Mouse (Mus musculus) lung, postnatal 0 days (tissue): ENCODE results near the gene Supt5. TPM values are rescaled to one million over a fixed set of nuclear protein-coding genes. Genes with fewer than 3 reads are reported as not detected.

Source experiments
- ATAC-seq: fragments of 200-750 bp; cut with Nextera tagmentation; 2 replicates; pipeline ENCODE4 v1.8.0; 2017; ENCODE audit warnings: moderate library complexity
- DNase-seq: peaks from one replicate; pipeline ENCODE4 v3.0.0-alpha.2; 2016; ENCODE audit warnings: low spot score
- H3K27ac ChIP-seq: fragments of 300-500 bp; sonication (generic); 2 replicates; pipeline ENCODE4 v1.5.1; 2014; ENCODE audit warnings: antibody characterized with exemption, mild to moderate bottlenecking, low read length, mixed read lengths
- H3K27me3 ChIP-seq: fragments of 300-500 bp; sonication (generic); replicated peaks from 2 replicates; pipeline ENCODE4 v1.6.1; 2014; ENCODE audit warnings: low read length, mixed read lengths; ENCODE audit not compliant: insufficient read depth
- H3K36me3 ChIP-seq: fragments of 300-500 bp; sonication (generic); 2 replicates; pipeline ENCODE4 v1.6.1; 2014; ENCODE audit warnings: low read length, mixed read lengths; ENCODE audit not compliant: insufficient read depth
- H3K4me1 ChIP-seq: fragments of 300-500 bp; sonication (generic); 2 replicates; pipeline ENCODE4 v1.6.1; 2014; ENCODE audit warnings: antibody characterized with exemption, low read depth, low read length, mixed read lengths; ENCODE audit not compliant: insufficient read depth
- H3K4me2 ChIP-seq: fragments of 300-500 bp; sonication (generic); replicated peaks from 2 replicates; pipeline ENCODE4 v1.6.1; 2014; ENCODE audit warnings: low read depth, mild to moderate bottlenecking, low read length, moderate library complexity, mixed read lengths
- H3K4me3 ChIP-seq: fragments of 300-500 bp; sonication (generic); 2 replicates; pipeline ENCODE4 v1.5.1; 2014; ENCODE audit warnings: low read depth, low read length
- H3K9ac ChIP-seq: fragments of 300-500 bp; sonication (generic); replicated peaks from 2 replicates; pipeline ENCODE4 v1.6.1; 2014; ENCODE audit warnings: low read depth, mild to moderate bottlenecking
- H3K9me3 ChIP-seq: fragments of 300-500 bp; sonication (generic); 2 replicates; pipeline ENCODE4 v1.6.1; 2016; ENCODE audit warnings: low read length, mixed read lengths
- CTCF ChIP-seq: IDR thresholded peaks from 2 replicates; pipeline ENCODE4 v1.5.1; 2016; ENCODE audit warnings: antibody characterized with exemption, mild to moderate bottlenecking
- EP300 ChIP-seq: IDR thresholded peaks from 2 replicates; pipeline ENCODE4 v1.6.1; 2016; ENCODE audit warnings: antibody characterized with exemption, mild to moderate bottlenecking, control low read depth
- WGBS: fragments of 180-500 bp; shearing (Covaris S2); extraction: QIAGEN DNeasy Blood & Tissue Kit; methylation state at CpG from one replicate; pipeline ENCODE4 v1.1.7; 2014; 5-methylcytosine and 5-hydroxymethylcytosine counted together
- polyA plus RNA-seq: library from polyadenylated mRNA; unstranded; fragments of >200 nt; fragmentation: Nextera tagmentation; extraction: Ambion mirVana; gene quantifications from 2 replicates; pipeline ENCODE4 v1.2.1, GENCODE M21; 2015

Gene Supt5
- polyA plus RNA-seq, 1 experiment from 2014 or later: 39.7 TPM

DNA sequence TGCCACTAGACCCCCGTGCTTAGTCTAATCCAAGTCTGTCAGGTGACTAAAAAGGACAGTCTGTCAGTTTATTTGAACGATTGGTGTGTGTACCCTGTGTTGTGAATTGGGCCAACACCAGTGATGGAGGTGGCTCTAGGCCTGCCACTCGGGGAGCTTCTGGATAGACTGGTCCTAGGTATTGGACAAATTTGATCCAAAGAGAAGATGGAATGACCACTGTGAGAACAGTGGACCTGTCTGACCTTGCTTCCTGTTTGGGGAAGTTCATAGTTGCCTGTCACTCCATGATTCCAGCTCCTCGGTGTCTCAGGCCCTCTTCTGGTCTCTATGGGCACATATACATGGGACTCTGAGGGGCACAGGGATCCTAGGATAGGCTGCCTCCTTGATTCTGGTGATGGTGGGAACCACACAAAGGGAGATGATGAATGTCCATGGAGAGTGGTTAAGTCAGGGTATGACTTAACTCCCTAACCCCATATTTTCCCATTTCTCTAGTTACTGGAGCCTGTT lies 13.2 kb upstream of the Supt5 start:
- 18% methylated on average over 4 of the region's 4 CpGs for WGBS
- Histone ChIP-seq H3K27ac (no peak overlapping the region), H3K4me2 (peak overlapping the region; percentile 89), H3K9ac (peak overlapping the region; percentile 96), H3K4me3 (peak overlapping the region; percentile 88), H3K36me3 (0 out of 2 replicates have a peak, but pooled peaks cover 6% of the 10 kb centered on the region), H3K9me3 (no peaks in the 10 kb centered on the region), H3K4me1 (peaks cover 13% of the 10 kb centered on the region), H3K27me3 (no peaks in the 10 kb centered on the region)
- ATAC-seq (no peak), DNase-seq (no peak)
- TF ChIP-seq EP300: no peak
- TF ChIP-seq CTCF: peak; percentile 23

- H3K27me3 ChIP-seq: no peaks in the 10 kb centered on the region
- peak within 1 kb of the TSS; percentile 96 for H3K9ac ChIP-seq
- H3K4me2 ChIP-seq: peak within 1 kb of the TSS; percentile 89
- peak; percentile 97 for ATAC-seq
- H3K27ac ChIP-seq: peak within 1 kb of the TSS; percentile 90
- WGBS: 1% methylated on average over 44 of the region's 50 CpGs
- DNase-seq: peak; percentile 99
- peak within 1 kb of the TSS; percentile 88 for H3K4me3 ChIP-seq
- TF ChIP-seq CTCF (no peak), EP300 (no peak)
- 0 out of 2 replicates have a peak, but pooled peaks cover 6% of the 10 kb centered on the region for H3K36me3 ChIP-seq
- H3K9me3 ChIP-seq: no peaks in the 10 kb centered on the region
- peaks cover 12% of the 10 kb centered on the region; the same call in 1 of the 2 replicates for H3K4me1 ChIP-seq
Observed at GRCm38 (mm10) chr7:28350155-28350883, 11.8 kb upstream of the Supt5 start, which contains the start of gene Rps16. Gene Rps16 (plus strand): TSS chr7:28350652.

- 78% methylated on average over 7 of the region's 7 CpGs for WGBS
- ATAC-seq (no peak), DNase-seq (no peak)
- Histone ChIP-seq H3K9ac (no peak overlapping the region), H3K4me1 (peaks cover 12% of the 10 kb centered on the region; the same call in 1 of the 2 replicates), H3K36me3 (0 out of 2 replicates have a peak, but pooled peaks cover 5% of the 10 kb centered on the region), H3K9me3 (no peaks in the 10 kb centered on the region), H3K27me3 (no peaks in the 10 kb centered on the region), H3K4me2 (no peak overlapping the region), H3K27ac (no peak overlapping the region), H3K4me3 (no peak overlapping the region)
- TF ChIP-seq CTCF (peak; percentile 38), EP300 (no peak)
Observed at GRCm38 (mm10) chr7:28348601-28349000, 10.1 kb upstream of the Supt5 start.

DNA sequence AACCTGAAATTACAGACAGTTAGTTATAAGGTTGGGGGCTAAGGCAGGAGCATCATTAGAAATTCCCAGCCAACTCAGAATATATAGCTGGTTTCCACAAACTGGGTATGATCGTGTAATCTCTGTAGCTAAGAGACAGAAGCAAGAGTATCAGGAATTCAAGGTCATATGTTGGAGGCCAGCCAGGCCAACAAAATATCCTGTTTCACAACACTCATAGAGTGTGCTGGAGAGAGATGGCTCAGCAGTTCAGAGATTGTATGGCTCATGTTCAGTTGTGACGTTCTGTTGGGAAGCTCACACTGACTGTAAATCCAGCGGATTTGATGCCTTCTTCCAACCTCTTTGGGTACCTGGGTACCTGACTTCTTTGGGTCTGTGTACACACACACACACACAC lies 9.2 kb upstream of the Supt5 start:
- no peak overlapping the region for H3K4me2 ChIP-seq
- H3K36me3 ChIP-seq: no peaks in the 10 kb centered on the region
- no peaks in the 10 kb centered on the region for H3K27me3 ChIP-seq
- peaks cover 12% of the 10 kb centered on the region; the same call in 1 of the 2 replicates for H3K4me1 ChIP-seq
- no peak overlapping the region for H3K27ac ChIP-seq
- no peak overlapping the region for H3K4me3 ChIP-seq
- no peak overlapping the region for H3K9ac ChIP-seq
- WGBS: 25% methylated on average over 3 of the region's 3 CpGs
- no peaks in the 10 kb centered on the region for H3K9me3 ChIP-seq
- TF ChIP-seq CTCF: no peak
- no peak for TF ChIP-seq EP300
- DNase-seq (peak; percentile 82), ATAC-seq (no peak)

DNA sequence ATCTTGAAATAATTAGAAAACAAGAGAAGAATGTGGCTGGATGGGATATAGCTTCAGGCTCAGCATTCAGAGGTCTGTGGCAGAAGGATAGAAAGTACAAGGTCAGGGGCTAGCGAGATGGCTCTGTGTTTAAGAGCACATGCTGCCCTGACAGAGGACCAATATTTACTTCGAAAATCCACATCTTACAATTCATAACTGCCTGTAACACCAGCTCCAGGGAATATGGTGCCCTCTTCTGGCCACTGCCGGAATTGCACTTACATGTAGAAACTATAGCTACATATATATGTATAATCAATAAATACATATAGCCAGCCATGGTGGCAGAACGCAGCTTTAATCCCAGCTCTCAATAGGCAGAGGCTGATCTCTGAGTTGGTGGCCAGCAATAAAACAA lies 6.1 kb upstream of the Supt5 start:
- TF ChIP-seq EP300 (no peak), CTCF (peak; percentile 91)
- H3K4me1 ChIP-seq: 0 out of 2 replicates have a peak, but pooled peaks cover under 1% of the 10 kb centered on the region
- DNase-seq (peak; percentile 67), ATAC-seq (0 out of 2 replicates have a peak, but pooled peaks have one; percentile 16)
- H3K27ac ChIP-seq: no peak overlapping the region
- H3K36me3 ChIP-seq: no peaks in the 10 kb centered on the region
- H3K4me3 ChIP-seq: no peak overlapping the region
- under 1% methylated on average over 4 of the region's 4 CpGs for WGBS
- H3K9me3 ChIP-seq: no peaks in the 10 kb centered on the region
- no peak overlapping the region for H3K9ac ChIP-seq
- no peaks in the 10 kb centered on the region for H3K27me3 ChIP-seq
- H3K4me2 ChIP-seq: no peak overlapping the region

DNA sequence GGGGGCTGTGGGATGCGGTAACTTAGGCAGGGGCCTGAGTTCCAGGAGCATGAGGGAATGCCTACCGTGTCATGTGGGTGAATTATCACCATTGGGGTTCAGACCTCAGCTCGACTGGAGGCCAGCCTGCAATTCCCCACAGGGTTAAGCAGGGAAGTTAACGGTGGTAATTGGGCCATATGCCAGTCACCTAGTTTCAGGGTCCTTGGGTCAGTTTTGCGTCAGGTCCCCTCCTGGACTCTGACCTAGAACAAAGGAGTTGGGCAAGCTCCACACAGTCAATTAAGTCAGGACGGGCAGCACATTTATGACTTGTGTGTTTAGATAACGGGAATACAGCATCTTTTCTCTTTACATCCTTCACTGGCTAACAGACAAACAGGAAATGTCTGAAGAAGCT lies 2.8 kb upstream of the Supt5 start:
- TF ChIP-seq CTCF: no peak
- no peak for TF ChIP-seq EP300
- no peaks in the 10 kb centered on the region for H3K9me3 ChIP-seq
- no peaks in the 10 kb centered on the region for H3K27me3 ChIP-seq
- ATAC-seq: no peak
- H3K9ac ChIP-seq: no peak overlapping the region
- H3K36me3 ChIP-seq: no peaks in the 10 kb centered on the region
- DNase-seq: no peak
- H3K4me2 ChIP-seq: no peak overlapping the region
- peak overlapping the region; percentile 45 for H3K27ac ChIP-seq
- H3K4me1 ChIP-seq: no peaks in the 10 kb centered on the region
- no peak overlapping the region for H3K4me3 ChIP-seq
- 34% methylated on average over 7 of the region's 7 CpGs for WGBS
